Mouse (Mus musculus) MEL (cell line): ENCODE data around the gene Zbtb22.

ENCODE experiments used
- BHLHE40 ChIP-seq: IDR thresholded peaks from 2 replicates; pipeline ENCODE4 v1.6.1; 2012; ENCODE audit warnings: low read depth, mild to moderate bottlenecking, inconsistent platforms, low read length, improper control_type of control experiment, borderline replicate concordance
- E2F4 ChIP-seq: IDR thresholded peaks from 2 replicates; pipeline ENCODE4 v1.6.1; 2011; ENCODE audit warnings: low read depth, low read length, improper control_type of control experiment, borderline replicate concordance
- ELF1 ChIP-seq: IDR thresholded peaks from 2 replicates; pipeline ENCODE4 v1.6.1; 2014; ENCODE audit warnings: low read depth, mild to moderate bottlenecking, inconsistent platforms, low read length, improper control_type of control experiment, moderate library complexity
- EP300 ChIP-seq, 2 experiments: IDR thresholded peaks; 2 replicates each; pipeline ENCODE4 v1.6.1; 2011; ENCODE audit warnings: improper control_type of control experiment in 2 of 2, low read length in 2 of 2, low read depth in 1 of 2, mild to moderate bottlenecking in 1 of 2
- GABPA ChIP-seq: IDR thresholded peaks from 2 replicates; pipeline ENCODE4 v1.6.1; 2012; ENCODE audit warnings: low read depth, mild to moderate bottlenecking, inconsistent platforms, low read length, improper control_type of control experiment, moderate library complexity
- MAX ChIP-seq: IDR thresholded peaks from 2 replicates; pipeline ENCODE4 v1.6.1; 2011; ENCODE audit warnings: low read length, improper control_type of control experiment
- POLR2A ChIP-seq, 2 experiments: IDR thresholded peaks; 2 replicates each; pipeline ENCODE4 v1.6.1; 2011 to 2012; ENCODE audit warnings: low read length in 2 of 2, mild to moderate bottlenecking in 2 of 2, control low read depth in 1 of 2, improper control_type of control experiment in 1 of 2, low read depth in 1 of 2, moderate library complexity in 1 of 2; ENCODE audit not compliant: control insufficient read depth in 1 of 2, insufficient read depth in 1 of 2, poor library complexity in 1 of 2
- POLR2AphosphoS2 ChIP-seq: IDR thresholded peaks from 2 replicates; pipeline ENCODE4 v1.6.1; 2011; ENCODE audit warnings: low read length, improper control_type of control experiment
- POLR2AphosphoS5 ChIP-seq: IDR thresholded peaks from 2 replicates; pipeline ENCODE4 v1.6.1; 2012; ENCODE audit warnings: low read depth, borderline replicate concordance, mild to moderate bottlenecking, inconsistent platforms, low read length, moderate library complexity, mixed read lengths
- RCOR1 ChIP-seq: IDR thresholded peaks from 2 replicates; pipeline ENCODE4 v1.6.1; 2012; ENCODE audit warnings: low read depth, mild to moderate bottlenecking, inconsistent platforms, low read length, improper control_type of control experiment
- USF1 ChIP-seq: IDR thresholded peaks from 2 replicates; pipeline ENCODE4 v1.6.1; 2014; ENCODE audit warnings: low read depth, mild to moderate bottlenecking, inconsistent platforms, low read length, improper control_type of control experiment, moderate library complexity
- ZC3H11A ChIP-seq: IDR thresholded peaks from 2 replicates; pipeline ENCODE4 v1.6.1; 2012; ENCODE audit warnings: low read depth, mild to moderate bottlenecking, inconsistent platforms, low read length, improper control_type of control experiment

DNA sequence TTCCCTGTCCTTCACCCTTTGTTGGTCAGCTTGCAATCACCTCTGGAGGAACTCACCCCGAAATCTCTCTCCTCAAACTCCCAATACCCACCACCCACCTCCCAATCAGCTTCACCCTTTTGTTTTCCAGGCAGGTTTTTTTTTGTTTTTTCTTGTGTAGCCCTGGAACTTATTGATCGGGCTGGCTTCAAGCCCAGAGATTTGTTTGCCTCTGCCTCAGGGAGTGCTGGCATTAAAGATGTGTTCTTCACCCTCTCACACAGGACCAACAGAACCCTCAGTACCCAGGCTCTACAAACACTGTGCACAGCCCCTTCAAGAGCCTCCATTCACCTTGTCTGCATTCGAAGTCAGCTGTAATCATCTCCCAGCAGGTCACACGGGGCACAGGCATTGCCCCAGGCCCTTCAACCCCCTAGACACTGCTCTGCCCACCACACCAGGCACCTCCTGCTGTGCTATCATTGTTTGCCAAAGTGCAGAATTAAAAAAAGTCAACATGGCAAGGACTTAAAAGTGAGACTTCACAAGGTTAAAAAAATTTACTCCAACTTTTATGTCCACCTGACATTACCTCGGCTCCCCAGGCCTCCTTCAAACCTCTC is 38.4 kb downstream of the Zbtb22 start:
- TF ChIP-seq EP300 (IDR thresholded peaks at IDR 0.05; ENCODE audit: low read depth in 1 of 2, low read length in 2 of 2) (no peak), POLR2A (IDR thresholded peaks at IDR 0.05; ENCODE audit: control insufficient read depth in 1 of 2, insufficient read depth in 1 of 2, low read depth in 1 of 2, low read length in 2 of 2, poor library complexity in 1 of 2) (no peak), BHLHE40 (no peak), USF1 (no peak), POLR2AphosphoS2 (no peak), RCOR1 (no peak), GABPA (no peak), MAX (no peak), E2F4 (no peak), ZC3H11A (no peak), ELF1 (no peak), POLR2AphosphoS5 (no peak)
